Mouse (Mus musculus) cortical plate, adult 2 months (tissue): ENCODE data around the gene Csmd2.

Source experiments
- CTCF ChIP-seq: fragments of 200-500 bp; IDR thresholded peaks from 2 replicates; pipeline ENCODE4 v1.5.1; 2011; ENCODE audit warnings: mild to moderate bottlenecking, control low read depth, low read length; ENCODE audit not compliant: insufficient read depth; ENCODE audit errors: extremely low read depth
- POLR2A ChIP-seq: fragments of 200-500 bp; IDR thresholded peaks from 2 replicates; pipeline ENCODE4 v1.6.1; 2011; ENCODE audit warnings: mild to moderate bottlenecking, low read length, control low read depth; ENCODE audit not compliant: insufficient read depth; ENCODE audit errors: extremely low read depth

DNA sequence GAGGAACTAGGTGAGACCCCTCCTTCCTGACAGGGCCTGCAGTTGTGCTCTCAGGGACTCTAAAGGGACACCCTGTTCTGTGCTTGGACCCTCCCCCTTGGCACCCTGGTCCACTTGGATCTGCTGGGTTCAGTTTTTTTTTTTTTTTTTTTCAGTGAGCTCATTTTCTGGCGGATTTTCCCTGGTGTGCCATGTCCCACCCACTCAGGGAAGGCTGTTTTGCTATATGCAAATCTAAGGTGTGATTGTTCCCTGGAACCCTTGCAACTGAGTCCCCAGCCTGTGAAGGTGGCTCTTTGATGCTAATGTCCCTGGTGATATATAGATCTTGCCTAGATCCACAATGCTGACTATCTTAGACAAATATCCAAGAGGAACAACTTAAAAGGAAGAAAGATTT, 297.4 kb downstream of the Csmd2 start:
- TF ChIP-seq POLR2A, result no peak
- no peak for TF ChIP-seq CTCF
